Mouse (Mus musculus) CD8-positive naive resting alpha-beta T cell, adult 2 months (primary cell): Measurements from ENCODE around the gene Atp5c1.

ENCODE experiments used
- DNase-seq, 2 experiments: peaks; one replicate each; pipeline ENCODE4 v3.0.0; 2022; ENCODE audit warnings: low read depth in 2 of 2, low spot score in 2 of 2

Atp5c1 gene

DNA sequence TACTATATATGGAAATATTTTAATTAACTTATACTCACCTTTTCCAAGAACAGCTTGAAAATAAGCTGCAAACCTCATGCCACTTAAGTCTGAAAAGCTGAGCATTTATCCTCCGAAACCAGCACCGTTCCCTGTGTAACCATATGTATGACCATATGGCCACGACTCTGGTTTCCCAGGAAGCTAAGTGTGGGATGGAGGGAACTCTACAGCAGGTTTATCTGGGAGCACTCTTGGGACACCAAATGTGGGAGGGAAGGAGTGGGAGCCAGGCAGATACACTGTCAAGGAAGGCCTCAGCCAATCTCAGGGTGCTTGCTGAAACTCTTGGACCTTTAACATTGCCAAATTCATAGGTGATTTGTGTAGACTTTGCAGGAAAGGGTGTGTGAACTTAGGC lies 29.4 kb downstream of the Atp5c1 start:
- DNase-seq: no peak

DNA sequence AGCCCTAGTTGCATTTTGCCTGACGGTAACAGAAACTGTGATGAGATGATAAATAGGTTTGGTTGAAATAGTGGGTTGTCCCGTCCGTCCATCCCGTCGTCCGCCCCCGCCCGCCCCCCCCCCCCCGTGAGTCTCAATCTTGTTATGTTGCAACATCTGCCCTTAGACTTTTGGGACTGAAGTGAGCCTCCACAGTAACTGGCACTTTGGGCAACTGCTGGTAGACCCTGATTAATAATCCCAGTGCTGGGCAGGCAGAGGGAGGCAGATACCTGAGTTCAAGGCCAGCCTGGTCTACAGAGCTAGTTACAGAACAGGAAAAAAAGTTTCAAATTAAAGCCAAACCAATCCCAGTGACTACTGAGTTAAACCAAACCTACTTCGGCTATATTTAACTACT lies 30.9 kb downstream of the Atp5c1 start:
- no peak for DNase-seq

DNA sequence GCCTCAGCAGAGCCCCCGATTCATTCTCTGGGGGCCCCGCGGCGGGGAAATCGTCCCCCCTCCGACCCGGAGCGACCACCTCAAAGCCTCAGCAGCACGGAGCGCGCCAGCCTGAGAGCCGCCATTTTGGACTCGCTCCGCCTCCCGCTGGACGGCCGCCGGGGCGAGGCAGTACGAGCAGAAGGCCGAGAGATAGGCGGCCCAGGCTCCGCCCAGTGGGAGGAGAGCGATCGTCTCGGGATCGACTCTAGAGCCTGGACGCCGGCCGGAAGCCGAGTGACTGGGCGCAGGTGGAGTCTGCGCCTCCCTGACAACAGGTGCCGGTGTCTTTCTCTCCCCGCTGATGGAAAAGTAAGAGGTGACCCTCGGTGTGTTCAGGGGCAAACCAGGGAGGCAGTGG lies 31.8 kb downstream of the Atp5c1 start, which contains the start of gene Taf3:
Gene Taf3 (minus strand): TSS at position 136 of the 400 bp plus-strand sequence.
- peak; percentile 89 to 90 for DNase-seq

DNA sequence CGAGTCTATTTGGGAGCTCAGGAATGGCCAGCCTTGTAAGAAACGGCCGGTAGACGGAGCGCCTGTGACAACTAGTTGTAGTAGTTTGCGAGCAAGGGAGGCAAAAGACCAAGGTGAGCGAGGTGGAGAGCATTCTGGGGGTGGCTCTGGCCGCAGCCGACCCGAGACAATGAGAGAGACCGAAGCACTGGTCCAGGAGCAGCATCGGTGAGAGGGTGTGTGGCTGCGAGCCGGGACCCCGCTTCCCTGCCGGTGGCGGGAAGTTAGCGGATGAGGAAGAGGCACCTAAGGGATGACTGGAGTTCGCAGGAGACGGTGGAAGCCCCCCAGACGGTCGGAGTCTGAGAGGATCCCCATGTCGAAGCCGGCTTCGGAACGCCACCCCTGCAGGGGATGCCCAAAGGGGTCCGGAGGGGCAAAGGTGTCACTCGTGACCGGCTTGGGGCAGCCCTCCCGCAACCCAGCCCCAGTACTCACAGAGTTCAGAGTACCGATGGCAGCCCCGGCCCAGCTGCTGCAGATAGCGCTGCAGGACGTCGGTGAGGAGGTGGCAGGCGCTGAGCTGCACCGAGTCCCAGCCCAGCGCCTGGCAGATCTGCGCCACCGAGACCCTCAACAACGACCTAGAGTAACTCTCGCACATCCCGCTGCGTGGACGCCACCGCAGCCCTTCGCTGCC lies 32.4 kb downstream of the Atp5c1 start:
- DNase-seq: no peak

DNA sequence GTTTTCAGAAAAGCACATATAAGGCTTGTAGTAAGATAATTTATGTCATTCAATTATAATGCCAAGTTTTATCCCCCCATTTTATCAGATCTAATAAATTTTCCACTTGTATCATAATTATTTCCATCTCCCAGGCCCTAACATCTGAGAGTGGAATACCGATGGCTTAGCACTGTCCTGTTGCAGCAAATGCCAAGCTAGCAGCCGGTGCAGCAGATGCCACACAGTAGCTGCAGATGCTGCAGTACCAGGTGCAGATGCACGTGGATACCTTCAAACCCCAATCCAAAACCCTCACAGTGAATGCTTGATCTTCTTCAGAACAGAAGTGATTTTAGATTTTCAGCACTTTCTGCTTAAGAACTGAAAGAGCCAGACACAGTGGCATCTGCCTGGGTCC lies 45.3 kb downstream of the Atp5c1 start:
- DNase-seq: no peak

DNA sequence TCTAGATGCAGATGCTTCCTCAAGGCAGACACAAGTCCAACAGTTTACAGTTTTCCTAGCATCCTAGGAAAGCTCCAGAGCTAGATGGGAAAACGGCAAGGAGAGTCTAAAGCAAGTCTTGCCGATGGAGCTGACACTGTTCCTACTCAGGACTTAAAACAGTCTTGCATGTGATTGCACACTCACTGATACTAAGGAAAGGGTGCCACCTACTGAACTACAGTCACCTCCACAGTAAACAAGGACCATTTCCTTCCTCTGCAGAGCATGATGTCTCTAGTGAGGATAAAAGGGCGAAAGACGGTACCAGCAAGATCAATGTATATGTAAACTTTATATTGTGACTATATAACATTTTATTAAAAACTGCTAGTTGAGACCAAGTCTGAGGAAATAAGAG lies 46.6 kb downstream of the Atp5c1 start:
- DNase-seq: no peak

DNA sequence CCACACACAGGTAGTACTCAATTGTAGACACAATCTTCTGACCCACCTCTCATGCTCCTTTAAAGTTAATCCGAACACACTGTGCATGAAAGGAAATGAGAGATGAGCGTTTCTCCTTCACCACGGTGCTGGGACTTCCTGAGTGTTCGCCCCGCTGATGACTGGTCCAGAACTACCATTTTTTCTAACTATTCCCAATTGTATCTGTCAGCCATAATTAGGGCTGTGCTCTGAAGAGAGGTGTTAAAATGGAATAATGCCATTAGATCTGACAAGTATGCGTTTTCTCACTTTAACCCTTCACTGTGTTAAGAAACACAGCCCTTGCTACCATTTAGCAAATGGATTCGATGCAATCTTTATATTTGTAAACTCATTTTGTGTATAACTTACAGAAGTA lies 50.6 kb downstream of the Atp5c1 start:
- DNase-seq: no peak

DNA sequence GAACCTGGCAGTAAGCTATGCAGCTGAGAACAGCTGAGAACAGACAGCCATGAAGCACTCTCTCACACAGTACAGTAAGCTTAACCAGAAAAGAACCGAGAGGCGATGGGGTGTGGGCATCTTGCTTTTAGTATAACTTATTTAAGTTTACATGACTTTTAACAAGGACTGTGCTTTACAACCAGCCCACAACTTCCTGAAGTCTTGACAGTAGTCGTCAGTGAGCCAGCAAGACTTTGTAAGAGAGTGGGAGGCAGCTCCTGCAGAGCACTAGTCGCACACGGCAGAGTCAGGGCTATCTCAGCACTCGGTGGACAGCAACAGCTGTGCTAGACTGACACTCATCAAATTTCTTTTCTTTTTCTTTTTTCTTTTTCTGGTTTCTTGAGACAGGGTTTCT lies 56.0 kb downstream of the Atp5c1 start:
- no peak for DNase-seq

DNA sequence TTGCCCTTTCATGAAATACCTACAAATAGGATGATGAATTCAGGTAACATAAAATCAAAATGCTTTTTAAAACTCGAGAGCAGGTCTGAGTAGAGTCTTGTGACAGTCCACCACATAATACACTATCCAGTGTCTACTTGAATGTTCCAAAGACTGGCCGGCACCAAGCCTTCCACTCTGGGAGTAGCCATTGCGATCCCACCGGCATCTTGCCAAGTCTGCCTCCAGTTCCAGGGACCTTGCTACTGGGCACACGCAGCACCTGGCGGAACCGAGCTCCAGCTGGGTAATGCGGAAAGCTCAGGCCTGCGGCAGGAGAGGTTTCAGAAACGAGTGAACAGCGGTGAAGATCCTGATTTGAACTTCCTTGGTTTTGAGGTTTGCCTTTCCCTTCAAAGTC lies 59.0 kb downstream of the Atp5c1 start:
- no peak for DNase-seq

DNA sequence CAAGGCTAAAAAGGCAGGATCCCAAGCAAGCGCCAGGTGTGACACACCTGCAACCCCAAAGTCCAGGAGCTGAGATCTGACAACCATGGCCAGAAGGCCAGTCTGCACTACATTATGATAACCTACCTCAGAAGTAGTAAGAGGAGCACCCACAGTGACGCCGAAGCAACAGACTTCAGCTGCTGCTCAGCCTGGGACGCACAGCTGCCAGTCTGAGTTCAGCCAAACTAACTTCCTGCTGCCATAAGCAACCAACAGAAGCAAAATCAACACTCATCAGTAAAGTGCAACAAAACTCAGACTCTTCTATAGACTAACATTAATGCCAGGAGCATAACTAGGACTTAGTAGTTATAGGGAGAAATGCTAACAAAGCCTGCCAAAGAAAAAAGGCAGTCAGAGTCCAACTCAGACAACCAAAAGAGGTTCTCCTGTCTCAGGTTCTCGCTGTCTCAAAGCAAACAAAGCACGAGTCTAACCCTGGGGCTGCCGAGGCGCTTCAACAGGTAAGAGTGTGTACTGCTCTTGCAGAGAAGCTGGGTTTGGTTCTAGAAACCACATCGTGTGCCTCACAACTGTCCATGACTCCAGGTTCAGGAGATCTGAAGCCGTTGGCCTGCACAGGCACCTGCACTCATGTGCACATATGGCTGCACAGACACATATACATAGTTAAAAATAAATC lies 65.2 kb downstream of the Atp5c1 start:
- peak in 1 of 2 experiments; percentile 2 for DNase-seq

DNA sequence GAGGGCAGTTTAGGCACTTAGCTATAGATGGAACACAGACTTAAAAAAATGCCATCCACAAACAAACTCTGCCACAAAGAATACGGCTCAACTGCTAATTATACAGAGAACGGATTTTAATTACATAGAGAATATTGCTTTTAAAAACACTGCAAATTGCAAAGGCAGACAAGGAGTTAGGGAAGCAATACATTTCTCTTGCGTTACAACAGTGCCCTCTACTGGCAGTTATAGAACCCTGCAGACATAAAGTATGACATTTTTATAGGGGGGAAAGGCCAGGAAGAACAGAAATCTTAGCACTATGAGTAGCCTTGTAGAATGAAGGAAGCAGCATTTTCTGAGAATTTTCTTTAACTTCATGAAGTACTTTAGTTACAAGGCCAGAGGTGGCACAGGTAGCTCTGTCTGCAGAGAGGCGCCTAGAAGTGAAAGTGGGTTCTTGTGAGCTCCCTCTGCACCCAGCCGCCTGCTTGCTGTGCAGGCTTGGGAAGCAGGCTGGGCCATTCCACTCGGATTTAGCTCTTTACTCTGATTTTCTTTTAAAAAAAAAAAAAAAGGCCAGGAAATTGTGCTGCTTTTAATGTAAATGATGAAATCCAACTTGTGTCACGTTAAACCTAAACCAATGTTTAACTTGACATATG lies 69.9 kb downstream of the Atp5c1 start:
- peak; percentile 10 to 19 for DNase-seq

DNA sequence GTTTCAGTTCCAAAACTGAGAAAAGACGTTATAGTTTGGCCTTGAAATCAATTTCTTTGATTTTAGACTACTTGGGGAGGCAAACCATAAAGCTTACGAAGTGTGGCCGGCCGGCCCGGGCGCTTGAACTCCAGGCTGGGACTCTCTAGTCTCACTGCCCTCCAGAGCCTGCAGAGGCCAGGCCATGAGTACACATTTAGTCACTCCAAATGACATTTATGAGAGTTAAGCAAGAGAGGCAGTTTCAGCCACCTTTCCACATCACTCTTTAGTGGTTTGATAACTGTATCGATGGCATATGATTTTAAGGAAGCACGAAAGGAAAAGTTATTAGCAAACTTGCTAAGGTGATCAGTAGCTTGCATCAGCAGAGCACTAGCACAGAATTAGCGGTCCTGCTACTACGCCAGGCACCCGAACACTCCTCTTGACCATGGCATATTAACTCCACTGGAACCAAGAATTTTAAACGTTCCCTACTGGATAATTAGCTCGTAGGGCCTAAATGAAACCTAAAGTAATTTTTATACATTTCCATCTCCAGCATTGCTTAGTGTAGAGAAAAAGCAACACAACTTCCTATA lies 70.5 kb downstream of the Atp5c1 start:
- no peak for DNase-seq

DNA sequence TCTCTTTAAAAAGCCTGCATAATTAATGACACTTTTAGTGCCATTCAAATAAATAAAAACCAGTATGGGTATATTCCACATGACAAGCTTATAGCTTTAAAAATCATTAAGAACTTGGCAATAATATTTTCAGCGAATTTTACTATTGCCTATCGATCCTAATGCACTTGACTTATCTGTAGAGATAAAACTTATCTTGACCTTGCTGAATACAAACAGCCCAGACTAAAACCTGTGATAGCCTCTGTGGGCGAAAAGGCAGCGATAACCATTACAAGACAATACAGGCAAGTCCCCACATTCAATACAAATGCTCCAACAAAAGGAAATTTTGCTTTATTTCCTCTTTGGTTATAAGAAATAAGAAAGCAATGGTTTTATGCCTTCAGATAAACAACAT lies 71.7 kb downstream of the Atp5c1 start:
- DNase-seq: no peak
